ENCODE assay signal across 8 mouse cellular contexts in the genomic region with DNA sequence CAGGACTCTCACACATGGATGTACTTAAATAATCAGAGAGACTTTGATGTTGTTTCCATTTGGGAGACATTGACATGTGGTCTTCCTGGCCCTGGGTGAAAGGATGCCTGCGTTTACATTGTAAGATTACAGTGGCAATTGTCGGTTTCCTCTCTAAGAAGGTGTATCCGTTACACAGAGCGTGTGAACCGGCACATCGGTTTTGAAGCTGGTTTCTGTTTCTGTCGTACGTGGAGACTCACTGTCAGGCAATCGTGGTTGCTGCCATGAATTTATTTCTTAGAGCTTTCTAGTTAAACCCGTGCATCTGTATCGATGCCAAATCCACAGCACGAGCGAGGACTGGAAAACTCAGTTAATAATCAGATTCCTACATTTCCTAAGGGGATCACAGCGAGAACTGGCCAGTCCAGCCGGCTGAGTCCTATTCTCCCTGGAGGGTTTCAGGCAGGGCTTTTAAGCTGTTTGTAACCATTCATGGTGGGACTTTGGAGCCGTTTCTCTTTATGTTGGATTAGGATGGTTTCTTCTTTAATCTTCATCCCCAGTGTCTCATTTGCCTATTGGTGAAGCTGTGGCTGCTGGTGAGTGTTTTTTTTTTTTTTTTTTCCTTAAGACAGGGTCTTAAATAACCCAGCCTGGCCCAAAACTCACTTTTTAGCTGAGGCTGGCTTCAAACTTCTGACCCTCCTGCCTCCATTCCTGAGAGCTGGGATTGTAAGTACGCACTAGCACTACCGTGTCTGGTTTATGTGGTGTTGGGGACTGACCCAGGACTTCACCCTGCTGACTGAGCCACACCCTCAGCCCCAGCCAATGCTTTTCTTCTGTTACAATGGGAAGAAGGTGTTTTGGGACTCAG. TPM values are rescaled to one million over a fixed set of nuclear protein-coding genes. Genes with fewer than 3 reads are reported as not detected.
DNase-seq lines count a peak whose midpoint lies in the region; ATAC-seq and TF ChIP-seq lines count a peak whose summit lies in the region.

No protein-coding gene starts in this region.

- TF ChIP-seq CTCF in liver, postnatal 0 days (IDR thresholded peaks at IDR 0.05; ENCODE audit: low read depth), result no peak

- no peak for DNase-seq in kidney, postnatal 25 days
- DNase-seq in liver, postnatal 0 days, result no peak
- DNase-seq in urinary bladder, postnatal 4 days (ENCODE audit: low spot score in 2 of 2), result no peak
- no peak for DNase-seq in left cerebral cortex, adult 11 months (ENCODE audit: low spot score)

- peak overlapping the region; percentile 13 for H3K4me3 ChIP-seq in kidney, embryonic 16.5 days (ENCODE audit: low read length)
- H3K4me3 ChIP-seq in liver, postnatal 0 days (ENCODE audit: low read depth, low read length), result peak overlapping the region; percentile 24
- H3K4me3 ChIP-seq in stomach, embryonic 15.5 days (replicated peaks), result no peak overlapping the region; the same call in 1 of the 2 replicates

- WGBS in kidney, embryonic 16.5 days, result 35% methylated on average over 18 of the region's 18 CpGs
- 22% methylated on average over 18 of the region's 18 CpGs for WGBS in liver, postnatal 0 days (ENCODE audit: insufficient replicate concordance)
- WGBS in stomach, embryonic 15.5 days, result 35% methylated on average over 18 of the region's 18 CpGs

- ATAC-seq in kidney, embryonic 16.5 days (ENCODE audit: low FRiP score, low TSS enrichment), result no peak
- peak; percentile 72 for ATAC-seq in common myeloid progenitor, adult 5-6 weeks (replicated peaks; ENCODE audit: low read depth, poor library complexity, severe bottlenecking)
- ATAC-seq in liver, postnatal 0 days, result no peak
- no peak for ATAC-seq in stomach, embryonic 15.5 days (ENCODE audit: insufficient read depth, low FRiP score, low read depth)
- ATAC-seq in erythroid progenitor cell, adult 5-6 weeks (replicated peaks; ENCODE audit: low FRiP score, poor library complexity, severe bottlenecking), result no peak

- no peaks in the 10 kb centered on the region for H3K36me3 ChIP-seq in kidney, embryonic 16.5 days (ENCODE audit: insufficient read depth, low read length)
- H3K36me3 ChIP-seq in liver, postnatal 0 days (replicated peaks; ENCODE audit: insufficient read depth, low read length), result no peaks in the 10 kb centered on the region
- no peaks in the 10 kb centered on the region for H3K36me3 ChIP-seq in stomach, embryonic 15.5 days

- no peak overlapping the region for H3K27ac ChIP-seq in kidney, embryonic 16.5 days (ENCODE audit: low read length)
- peak overlapping the region; percentile 53 for H3K27ac ChIP-seq in liver, postnatal 0 days (ENCODE audit: low read depth)
- peak overlapping the region; percentile 18; the same call in 1 of the 2 replicates for H3K27ac ChIP-seq in stomach, embryonic 15.5 days

- H3K9ac ChIP-seq in kidney, embryonic 16.5 days (replicated peaks; ENCODE audit: low read length), result peak overlapping the region; percentile 32; the same call in 1 of the 2 replicates
- H3K9ac ChIP-seq in liver, postnatal 0 days (replicated peaks), result peak overlapping the region; percentile 31; the same call in 1 of the 2 replicates
- H3K9ac ChIP-seq in stomach, embryonic 15.5 days, result no peak overlapping the region; the same call in 1 of the 2 replicates

- H3K4me2 ChIP-seq in kidney, embryonic 16.5 days (replicated peaks; ENCODE audit: low read depth, low read length), result peak overlapping the region; percentile 41
- peak overlapping the region; percentile 49 for H3K4me2 ChIP-seq in liver, postnatal 0 days (ENCODE audit: low read depth, low read length)
- peak overlapping the region; percentile 37; the same call in 1 of the 2 replicates for H3K4me2 ChIP-seq in stomach, embryonic 15.5 days

- no peak for TF ChIP-seq EP300 in liver, postnatal 0 days (IDR thresholded peaks at IDR 0.05; ENCODE audit: low read depth)

- H3K4me1 ChIP-seq in kidney, embryonic 16.5 days (ENCODE audit: insufficient read depth, low read length), result peaks cover 4% of the 10 kb centered on the region; the same call in 1 of the 2 replicates
- H3K4me1 ChIP-seq in liver, postnatal 0 days (ENCODE audit: insufficient read depth), result no peaks in the 10 kb centered on the region
- peaks cover 3% of the 10 kb centered on the region; the same call in 1 of the 2 replicates for H3K4me1 ChIP-seq in stomach, embryonic 15.5 days

- no peaks in the 10 kb centered on the region for H3K27me3 ChIP-seq in kidney, embryonic 16.5 days (ENCODE audit: insufficient read depth, low read length)
- H3K27me3 ChIP-seq in liver, postnatal 0 days (ENCODE audit: insufficient read depth, low read length), result no peaks in the 10 kb centered on the region
- no peaks in the 10 kb centered on the region for H3K27me3 ChIP-seq in stomach, embryonic 15.5 days (replicated peaks)

- no peaks in the 10 kb centered on the region for H3K9me3 ChIP-seq in kidney, embryonic 16.5 days (ENCODE audit: low read length)
- H3K9me3 ChIP-seq in liver, postnatal 0 days (ENCODE audit: low read length), result no peaks in the 10 kb centered on the region
- no peaks in the 10 kb centered on the region for H3K9me3 ChIP-seq in stomach, embryonic 15.5 days

RNA-seq across cellular contexts. Expression of a gene that starts 26.1 kb away (rescaled TPM):
- polyA plus RNA-seq in kidney, embryonic 16.5 days (2015; fragmentation: Nextera tagmentation; extraction: Ambion mirVana), result 2.2 and 3.1 TPM in 2 replicates
- total RNA-seq in common myeloid progenitor, adult 5-6 weeks (2017), result 12.3 and 15.8 TPM in 2 replicates
- polyA plus RNA-seq in liver, postnatal 0 days (2015; fragmentation: Nextera tagmentation; extraction: Ambion mirVana), result 13.6 and 16.0 TPM in 2 replicates
- polyA plus RNA-seq in stomach, embryonic 15.5 days (2015; fragmentation: Nextera tagmentation; extraction: Ambion mirVana), result 6.2 and 6.7 TPM in 2 replicates
- total RNA-seq in erythroid progenitor cell, adult 5-6 weeks (2015; ENCODE audit: low replicate concordance), result 2.1 TPM in 1 of 2 replicates, not detected in the other
- total RNA-seq in erythroid progenitor cell, adult 5-6 weeks (2017; ENCODE audit: low replicate concordance), result 2.4 and 3.6 TPM in 2 replicates

RNA-seq across cellular contexts. Expression of a gene that starts 31.2 kb away (rescaled TPM):
- polyA plus RNA-seq in kidney, embryonic 16.5 days (2015; fragmentation: Nextera tagmentation; extraction: Ambion mirVana), result 7.1 and 11.6 TPM in 2 replicates
- total RNA-seq in common myeloid progenitor, adult 5-6 weeks (2017), result 0.87 and 1.2 TPM in 2 replicates
- polyA plus RNA-seq in liver, postnatal 0 days (2015; fragmentation: Nextera tagmentation; extraction: Ambion mirVana), result 8.1 and 8.3 TPM in 2 replicates
- polyA plus RNA-seq in stomach, embryonic 15.5 days (2015; fragmentation: Nextera tagmentation; extraction: Ambion mirVana), result 7.8 and 11.8 TPM in 2 replicates
- total RNA-seq in erythroid progenitor cell, adult 5-6 weeks (2015; ENCODE audit: low replicate concordance), result 5.9 and 21.6 TPM in 2 replicates
- 0.68 and 7.3 TPM in 2 replicates for total RNA-seq in erythroid progenitor cell, adult 5-6 weeks (2017; ENCODE audit: low replicate concordance)

RNA-seq across cellular contexts. Expression of a gene that starts 31.3 kb away (rescaled TPM):
- 34.7 and 37.1 TPM in 2 replicates for polyA plus RNA-seq in kidney, embryonic 16.5 days (2015; fragmentation: Nextera tagmentation; extraction: Ambion mirVana)
- total RNA-seq in common myeloid progenitor, adult 5-6 weeks (2017), result 74.3 and 78.4 TPM in 2 replicates
- 12.3 and 13.8 TPM in 2 replicates for polyA plus RNA-seq in liver, postnatal 0 days (2015; fragmentation: Nextera tagmentation; extraction: Ambion mirVana)
- polyA plus RNA-seq in stomach, embryonic 15.5 days (2015; fragmentation: Nextera tagmentation; extraction: Ambion mirVana), result 32.5 and 37.4 TPM in 2 replicates
- 76.0 and 78.4 TPM in 2 replicates for total RNA-seq in erythroid progenitor cell, adult 5-6 weeks (2015; ENCODE audit: low replicate concordance)
- 78.0 and 116 TPM in 2 replicates for total RNA-seq in erythroid progenitor cell, adult 5-6 weeks (2017; ENCODE audit: low replicate concordance)
